Mouse (Mus musculus) CH12.LX (cell line): ENCODE measurements around the gene Gas2l2. TPM values are rescaled to one million over a fixed set of nuclear protein-coding genes. Genes with fewer than 3 reads are reported as not detected.

ENCODE experiments used
- DNase-seq: peaks from one replicate; pipeline ENCODE4 v3.0.0-alpha.2; 2013; ENCODE audit errors: extremely low read depth
- H3K27ac ChIP-seq: 2 replicates; pipeline ENCODE4 v1.5.1; 2012; ENCODE audit warnings: low read depth, mild to moderate bottlenecking, control low read depth, moderate library complexity; ENCODE audit not compliant: insufficient read depth
- H3K27me3 ChIP-seq: replicated peaks from 2 replicates; pipeline ENCODE3; 2012; ENCODE audit warnings: inconsistent platforms
- H3K36me3 ChIP-seq, 2 experiments: replicated peaks in 1 of 2; 2 replicates each; pipeline versions ENCODE3 to v1.6.1; 2012; ENCODE audit warnings: inconsistent platforms in 1 of 2, low read length in 1 of 2, mild to moderate bottlenecking in 1 of 2, mixed read lengths in 1 of 2, moderate library complexity in 1 of 2; ENCODE audit not compliant: control insufficient read depth in 1 of 2, insufficient read depth in 1 of 2
- H3K4me1 ChIP-seq, 2 experiments: 2 replicates each; pipeline ENCODE4 v1.6.1; 2012; ENCODE audit warnings: inconsistent platforms in 1 of 2, moderate library complexity in 1 of 2; ENCODE audit not compliant: insufficient read depth in 2 of 2, control insufficient read depth in 1 of 2
- H3K4me2 ChIP-seq: 2 replicates; pipeline ENCODE4 v1.6.1; 2012; ENCODE audit warnings: low read depth, mild to moderate bottlenecking, control low read depth; ENCODE audit not compliant: poor library complexity, insufficient read depth, severe bottlenecking
- H3K4me3 ChIP-seq, 3 experiments: fragments of 150-350 bp in 1 of 3; sonication (generic) in 1 of 3; replicated peaks in 1 of 3; 2 replicates each; pipeline versions ENCODE3 to v1.5.1; 2011 to 2012; ENCODE audit warnings: low read depth in 2 of 3, low read length in 2 of 3, mild to moderate bottlenecking in 2 of 3, moderate library complexity in 2 of 3, control low read depth in 1 of 3, improper control_type of control experiment in 1 of 3, inconsistent platforms in 1 of 3, mixed read lengths in 1 of 3; ENCODE audit not compliant: poor library complexity in 1 of 3
- H3K79me2 ChIP-seq: replicated peaks from 2 replicates; pipeline ENCODE4 v1.6.1; 2012; ENCODE audit warnings: mild to moderate bottlenecking, moderate library complexity; ENCODE audit not compliant: control insufficient read depth, poor library complexity, insufficient read depth, severe bottlenecking; ENCODE audit errors: extremely low read depth
- H3K9ac ChIP-seq: 2 replicates; pipeline ENCODE4 v1.6.1; 2012; ENCODE audit warnings: low read depth, mild to moderate bottlenecking, control low read depth, moderate library complexity; ENCODE audit not compliant: insufficient read depth
- H3K9me3 ChIP-seq: replicated peaks from 2 replicates; pipeline ENCODE3; 2012; ENCODE audit warnings: low read length, inconsistent platforms, mixed read lengths
- BHLHE40 ChIP-seq: IDR thresholded peaks from 2 replicates; pipeline ENCODE4 v1.6.1; 2011; ENCODE audit warnings: mild to moderate bottlenecking, low read depth, low read length, improper control_type of control experiment
- CTCF ChIP-seq, 2 experiments: IDR thresholded peaks in 1 of 2; conservative IDR thresholded peaks in 1 of 2; 2 replicates each; pipeline ENCODE4 v1.5.1; 2011 to 2012; ENCODE audit warnings: low read depth in 2 of 2, low read length in 2 of 2, improper control_type of control experiment in 1 of 2, inconsistent platforms in 1 of 2, mild to moderate bottlenecking in 1 of 2, moderate library complexity in 1 of 2
- E2F4 ChIP-seq: IDR thresholded peaks from 2 replicates; pipeline ENCODE4 v1.6.1; 2011; ENCODE audit warnings: low read depth, low read length, improper control_type of control experiment; ENCODE audit not compliant: insufficient replicate concordance
- EP300 ChIP-seq: IDR thresholded peaks from 2 replicates; pipeline ENCODE4 v1.6.1; 2011; ENCODE audit warnings: low read length, improper control_type of control experiment
- GABPA ChIP-seq: IDR thresholded peaks from 2 replicates; pipeline ENCODE4 v1.6.1; 2012; ENCODE audit warnings: low read depth, low read length, improper control_type of control experiment, inconsistent platforms; ENCODE audit not compliant: insufficient replicate concordance
- IRF4 ChIP-seq: IDR thresholded peaks from 2 replicates; pipeline ENCODE4 v1.6.1; 2014; ENCODE audit warnings: low read depth, mild to moderate bottlenecking, inconsistent platforms, low read length, improper control_type of control experiment
- JUND ChIP-seq: conservative IDR thresholded peaks from 2 replicates; pipeline ENCODE4 v1.6.1; 2011; ENCODE audit warnings: low read depth, low read length, improper control_type of control experiment
- KAT2A ChIP-seq: IDR thresholded peaks from 2 replicates; pipeline ENCODE4 v1.6.1; 2012; ENCODE audit warnings: low read length, improper control_type of control experiment, inconsistent platforms; ENCODE audit not compliant: insufficient replicate concordance
- MAX ChIP-seq: IDR thresholded peaks from 2 replicates; pipeline ENCODE4 v1.6.1; 2011; ENCODE audit warnings: low read length, improper control_type of control experiment
- MAZ ChIP-seq: IDR thresholded peaks from 2 replicates; pipeline ENCODE4 v1.6.1; 2012; ENCODE audit warnings: low read depth, mild to moderate bottlenecking, inconsistent platforms, low read length, improper control_type of control experiment, moderate library complexity
- MEF2A ChIP-seq: IDR thresholded peaks from 2 replicates; pipeline ENCODE4 v1.6.1; 2014; ENCODE audit warnings: low read depth, mild to moderate bottlenecking, inconsistent platforms, low read length, improper control_type of control experiment, borderline replicate concordance
- NELFE ChIP-seq: IDR thresholded peaks from 2 replicates; pipeline ENCODE4 v1.6.1; 2011; ENCODE audit warnings: low read depth, low read length, improper control_type of control experiment
- NRF1 ChIP-seq: IDR thresholded peaks from 2 replicates; pipeline ENCODE4 v1.6.1; 2014; ENCODE audit warnings: low read depth, mild to moderate bottlenecking, inconsistent platforms, low read length, improper control_type of control experiment, moderate library complexity
- POLR2A ChIP-seq: IDR thresholded peaks from 2 replicates; pipeline ENCODE4 v1.6.1; 2011; ENCODE audit warnings: low read depth, mild to moderate bottlenecking, improper control_type of control experiment, low read length
- SMC3 ChIP-seq: IDR thresholded peaks from 2 replicates; pipeline ENCODE4 v1.6.1; 2011; ENCODE audit warnings: low read depth, low read length, improper control_type of control experiment
- TCF12 ChIP-seq: IDR thresholded peaks from 2 replicates; pipeline ENCODE4 v1.6.1; 2014; ENCODE audit warnings: low read depth, mild to moderate bottlenecking, inconsistent platforms, low read length, improper control_type of control experiment
- USF2 ChIP-seq: conservative IDR thresholded peaks from 2 replicates; pipeline ENCODE4 v1.6.1; 2011; ENCODE audit warnings: low read depth, low read length, improper control_type of control experiment
- ZC3H11A ChIP-seq: IDR thresholded peaks from 2 replicates; pipeline ENCODE4 v1.6.1; 2012; ENCODE audit warnings: low read depth, mild to moderate bottlenecking, inconsistent platforms, low read length, improper control_type of control experiment
- ZKSCAN1 ChIP-seq: IDR thresholded peaks from 2 replicates; pipeline ENCODE4 v1.6.1; 2012; ENCODE audit warnings: low read depth, inconsistent platforms, low read length, improper control_type of control experiment, borderline replicate concordance
- dilution Hi-C: fragments of 300-500 bp; cut with MboI; formaldehyde crosslinking; loops from 2 replicates; pipeline ENCODE4 v1.14.3; 2020; ENCODE audit warnings: low sequenced_read_pairs; ENCODE audit not compliant: extremely low pct_unique_long_range_greater_than_20kb, extremely low pct_ligation_motif_present
- in situ Hi-C: fragments of 300-500 bp; cut with MboI; formaldehyde crosslinking; loops from 3 replicates; pipeline ENCODE4 v1.14.3; 2019; ENCODE audit warnings: low sequenced_read_pairs, low pct_ligation_motif_present, low pct_unique_long_range_greater_than_20kb, mixed read lengths
- polyA plus RNA-seq: library from polyadenylated mRNA; unstranded; fragments of >175 nt; gene quantifications from 2 replicates; pipeline ENCODE4 v1.2.1, GENCODE M21; 2012; ENCODE audit warnings: low read depth; ENCODE audit not compliant: insufficient read length
- total RNA-seq, 2 experiments: library from RNA; depleted of rRNA; stranded (reverse); fragments of 300-350 nt in 1 of 2; fragments of >200 nt in 1 of 2; gene quantifications; 2 replicates each; pipeline ENCODE4 v1.2.3; 2012 to 2014

The Gas2l2 gene
- total and polyA plus RNA-seq, 3 experiments, result not detected

GRCm38 (mm10) chr11:83447612-83448011, 18.4 kb upstream of the Gas2l2 start:
- Histone ChIP-seq H3K36me3 (no peaks in the 10 kb centered on the region), H3K9ac (no peak overlapping the region), H3K79me2 (no peaks in the 10 kb centered on the region), H3K4me2 (no peak overlapping the region), H3K27me3 (peaks cover 70% of the 10 kb centered on the region), H3K4me1 (peaks cover 0 to 3% of the 10 kb centered on the region in 2 experiments; a peak in 3 of 4 replicates), H3K27ac (no peak overlapping the region), H3K9me3 (peaks cover 8% of the 10 kb centered on the region), H3K4me3 (no peak overlapping the region)
- DNase-seq, result no peak
- dilution Hi-C loops, result no loop called here
- in situ Hi-C loops, result loop anchor here (10.0 kb wide), 2 partner anchors 187 to 287 kb away; no protein-coding TSS in a partner anchor
- TF ChIP-seq KAT2A (no peak), EP300 (no peak), GABPA (no peak), NRF1 (no peak), MEF2A (no peak), ZC3H11A (no peak), E2F4 (no peak)

GRCm38 (mm10) chr11:83445001-83445400, 15.7 kb upstream of the Gas2l2 start:
- Histone ChIP-seq H3K9me3 (peaks cover 8% of the 10 kb centered on the region), H3K4me3 (peak overlapping the region in 1 of 3 experiments; percentile 0), H3K79me2 (no peaks in the 10 kb centered on the region), H3K4me1 (peaks cover 3 to 6% of the 10 kb centered on the region in 2 experiments), H3K36me3 (no peaks in the 10 kb centered on the region), H3K4me2 (no peak overlapping the region), H3K27ac (no peak overlapping the region), H3K27me3 (peaks cover 69% of the 10 kb centered on the region), H3K9ac (no peak overlapping the region)
- in situ Hi-C loops (loop anchor here (10.0 kb wide), 2 partner anchors 190 to 290 kb away; no protein-coding TSS in a partner anchor), dilution Hi-C loops (no loop called here)
- TF ChIP-seq TCF12 (0 out of 2 replicates have a peak, but pooled peaks have one; percentile 12), BHLHE40 (peak; percentile 27; the same call in 1 of the 2 replicates), E2F4 (no peak), CTCF (conservative IDR thresholded peaks at IDR 0.05 in 1 of 2, IDR thresholded peaks at IDR 0.05 in 1 of 2; ENCODE audit: low read depth in 2 of 2, low read length in 2 of 2) (0 out of 4 replicates have a peak, but pooled peaks of 1 of the 2 experiments have one; percentile 2), JUND (no peak), MEF2A (no peak)
- no peak for DNase-seq

- no peak overlapping the region for H3K27ac ChIP-seq
- peaks cover 8% of the 10 kb centered on the region for H3K9me3 ChIP-seq
- dilution Hi-C loops (no loop called here), in situ Hi-C loops (loop anchor here (10.0 kb wide), 2 partner anchors 191 to 291 kb away; no protein-coding TSS in a partner anchor)
- H3K9ac ChIP-seq, result no peak overlapping the region
- H3K4me1 ChIP-seq, result peaks cover 3 to 6% of the 10 kb centered on the region in 2 experiments
- DNase-seq, result no peak
- no peak overlapping the region for H3K4me2 ChIP-seq
- TF ChIP-seq BHLHE40 (no peak), EP300 (no peak), USF2 (no peak), MAX (no peak), SMC3 (no peak), ZC3H11A (no peak), MAZ (no peak), CTCF (conservative IDR thresholded peaks at IDR 0.05 in 1 of 2, IDR thresholded peaks at IDR 0.05 in 1 of 2; ENCODE audit: low read depth in 2 of 2, low read length in 2 of 2) (no peak), NRF1 (no peak), NELFE (no peak), IRF4 (no peak), ZKSCAN1 (no peak), GABPA (no peak), POLR2A (no peak)
- TF ChIP-seq, all 38 proteins: peak for 0
- no peak overlapping the region for H3K4me3 ChIP-seq
- no peaks in the 10 kb centered on the region for H3K79me2 ChIP-seq
- H3K36me3 ChIP-seq, result no peaks in the 10 kb centered on the region
- peaks cover 63% of the 10 kb centered on the region for H3K27me3 ChIP-seq
Observed at GRCm38 (mm10) chr11:83443824-83444223, 14.6 kb upstream of the Gas2l2 start.
